Mouse (Mus musculus): ENCODE data around the gene Isyna1. TPM values are rescaled to one million over a fixed set of nuclear protein-coding genes. Genes with fewer than 3 reads are reported as not detected.

Gene Isyna1
- polyA plus RNA-seq, 1 experiment from 2014 or later, result 86.0 TPM

DNA sequence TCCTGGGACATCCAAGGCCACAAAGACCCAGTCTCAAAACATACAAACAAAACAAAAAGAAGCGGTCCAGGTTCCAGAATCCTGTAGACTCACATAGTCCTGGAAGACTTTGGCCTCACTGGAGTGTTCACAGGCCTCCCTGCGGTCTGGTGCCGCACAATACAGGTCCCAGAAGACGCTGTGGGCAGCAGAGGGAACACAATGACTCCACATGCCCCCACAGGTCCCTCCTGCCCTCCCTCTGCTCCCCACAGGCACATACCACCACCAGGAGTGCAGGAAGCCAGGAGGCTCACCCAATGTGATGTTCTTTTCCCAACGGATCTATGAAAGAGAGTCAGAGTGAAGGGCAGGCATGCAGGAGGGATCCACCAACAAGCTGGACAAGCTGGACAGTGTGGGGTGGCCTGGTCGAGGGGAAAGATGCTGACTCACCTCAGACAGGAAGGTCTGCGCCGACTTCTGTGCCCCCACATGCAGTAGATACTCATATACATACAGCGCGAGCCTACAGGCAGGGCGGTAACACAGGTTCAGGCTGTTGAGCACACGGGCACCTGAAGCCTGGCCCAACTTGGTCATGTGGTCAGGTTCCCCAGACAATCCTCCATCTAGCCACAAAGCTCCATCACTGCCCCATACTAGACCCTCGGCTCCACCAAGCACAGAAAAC lies 8.1 kb downstream of the Isyna1 start:
- no peak overlapping the region for H3K9ac ChIP-seq (ENCODE audit: low read depth, low read length)
- no peak for ATAC-seq (replicated peaks; ENCODE audit: insufficient number of reproducible peaks, low FRiP score, low TSS enrichment)
- H3K4me1 ChIP-seq (ENCODE audit: control insufficient read depth, insufficient read depth, low read length), result peaks cover 34% of the 10 kb centered on the region
- no peak overlapping the region for H3K27ac ChIP-seq (ENCODE audit: low read depth, low read length)
- whole genome bisulfite sequencing (ENCODE audit: insufficient replicate concordance), result 92% methylated on average over 13 of the region's 13 CpGs
- H3K9me3 ChIP-seq (replicated peaks; ENCODE audit: control insufficient read depth, low read length), result 0 out of 2 replicates have a peak, but pooled peaks cover 2% of the 10 kb centered on the region
- H3K36me3 ChIP-seq (ENCODE audit: control insufficient read depth, insufficient read depth, low read length), result no peaks in the 10 kb centered on the region; the same call in 1 of the 2 replicates
- H3K4me2 ChIP-seq, result no peak overlapping the region
- H3K27me3 ChIP-seq (ENCODE audit: control insufficient read depth, insufficient read depth, low read length), result no peaks in the 10 kb centered on the region
- H3K4me3 ChIP-seq (ENCODE audit: low read depth, low read length), result no peak overlapping the region

GRCm38 (mm10) chr8:70604558-70604957 lies 10.4 kb downstream of the Isyna1 start:
- H3K9me3 ChIP-seq (replicated peaks; ENCODE audit: control insufficient read depth, low read length), result 0 out of 2 replicates have a peak, but pooled peaks cover 2% of the 10 kb centered on the region
- WGBS (ENCODE audit: insufficient replicate concordance), result 81% methylated on average over 7 of the region's 7 CpGs
- no peak overlapping the region for H3K4me2 ChIP-seq
- H3K9ac ChIP-seq (ENCODE audit: low read depth, low read length), result no peak overlapping the region
- ATAC-seq (replicated peaks; ENCODE audit: insufficient number of reproducible peaks, low FRiP score, low TSS enrichment), result no peak
- no peaks in the 10 kb centered on the region; the same call in 1 of the 2 replicates for H3K36me3 ChIP-seq (ENCODE audit: control insufficient read depth, insufficient read depth, low read length)
- H3K27me3 ChIP-seq (ENCODE audit: control insufficient read depth, insufficient read depth, low read length), result no peaks in the 10 kb centered on the region
- H3K27ac ChIP-seq (ENCODE audit: low read depth, low read length), result no peak overlapping the region
- peaks cover 34% of the 10 kb centered on the region for H3K4me1 ChIP-seq (ENCODE audit: control insufficient read depth, insufficient read depth, low read length)
- H3K4me3 ChIP-seq (ENCODE audit: low read depth, low read length), result no peak overlapping the region

DNA sequence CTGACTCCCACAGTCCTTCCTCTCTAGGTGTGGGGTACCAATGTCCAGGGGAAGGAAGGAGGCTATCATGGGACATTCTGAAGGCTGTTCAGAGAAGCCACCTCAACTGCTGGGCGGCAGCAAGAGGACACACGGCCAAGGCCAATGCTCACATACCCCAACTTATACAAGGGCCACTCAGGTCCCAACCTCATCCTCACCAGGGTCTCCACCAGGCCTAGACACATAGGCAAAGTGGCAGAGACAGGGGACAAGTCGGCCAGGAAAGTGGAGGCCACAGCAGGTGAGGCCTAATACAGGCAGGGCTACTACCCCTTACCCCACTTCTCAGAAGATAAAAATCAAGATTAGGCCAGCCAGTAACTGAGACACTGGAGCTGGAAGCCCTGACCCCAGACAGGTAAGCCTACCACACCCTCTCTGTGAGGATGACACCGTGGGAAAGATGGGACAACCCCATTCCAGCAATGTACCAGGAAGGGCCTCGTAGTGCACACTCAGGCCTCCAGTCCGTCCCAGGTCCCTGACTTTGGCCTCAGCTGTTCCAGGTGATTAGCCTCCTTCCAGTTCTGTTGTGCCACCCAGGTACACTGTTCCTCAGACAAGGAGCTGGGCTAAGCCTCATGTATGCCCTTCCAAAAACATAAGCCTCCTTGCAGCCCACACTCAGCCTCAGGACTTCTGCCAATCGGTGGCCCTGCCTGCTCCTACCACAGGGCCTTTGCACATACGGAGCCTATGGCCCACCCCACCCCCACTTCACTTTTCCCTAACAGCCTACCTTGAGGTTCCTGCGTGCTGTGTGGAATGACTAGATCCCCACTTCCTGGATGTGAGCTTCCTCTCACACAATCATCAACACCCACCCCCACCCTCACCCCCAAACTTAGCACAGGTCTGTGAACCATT lies 12.0 kb downstream of the Isyna1 start:
- H3K27me3 ChIP-seq (ENCODE audit: control insufficient read depth, insufficient read depth, low read length), result no peaks in the 10 kb centered on the region
- H3K4me1 ChIP-seq (ENCODE audit: control insufficient read depth, insufficient read depth, low read length), result peaks cover 28% of the 10 kb centered on the region
- no peak overlapping the region for H3K9ac ChIP-seq (ENCODE audit: low read depth, low read length)
- no peaks in the 10 kb centered on the region; the same call in 1 of the 2 replicates for H3K36me3 ChIP-seq (ENCODE audit: control insufficient read depth, insufficient read depth, low read length)
- H3K4me2 ChIP-seq, result no peak overlapping the region
- ATAC-seq (replicated peaks; ENCODE audit: insufficient number of reproducible peaks, low FRiP score, low TSS enrichment), result no peak
- H3K4me3 ChIP-seq (ENCODE audit: low read depth, low read length), result no peak overlapping the region
- H3K9me3 ChIP-seq (replicated peaks; ENCODE audit: control insufficient read depth, low read length), result 0 out of 2 replicates have a peak, but pooled peaks cover 2% of the 10 kb centered on the region
- H3K27ac ChIP-seq (ENCODE audit: low read depth, low read length), result no peak overlapping the region
- WGBS (ENCODE audit: insufficient replicate concordance), result 79% methylated on average over 9 of the region's 9 CpGs

DNA sequence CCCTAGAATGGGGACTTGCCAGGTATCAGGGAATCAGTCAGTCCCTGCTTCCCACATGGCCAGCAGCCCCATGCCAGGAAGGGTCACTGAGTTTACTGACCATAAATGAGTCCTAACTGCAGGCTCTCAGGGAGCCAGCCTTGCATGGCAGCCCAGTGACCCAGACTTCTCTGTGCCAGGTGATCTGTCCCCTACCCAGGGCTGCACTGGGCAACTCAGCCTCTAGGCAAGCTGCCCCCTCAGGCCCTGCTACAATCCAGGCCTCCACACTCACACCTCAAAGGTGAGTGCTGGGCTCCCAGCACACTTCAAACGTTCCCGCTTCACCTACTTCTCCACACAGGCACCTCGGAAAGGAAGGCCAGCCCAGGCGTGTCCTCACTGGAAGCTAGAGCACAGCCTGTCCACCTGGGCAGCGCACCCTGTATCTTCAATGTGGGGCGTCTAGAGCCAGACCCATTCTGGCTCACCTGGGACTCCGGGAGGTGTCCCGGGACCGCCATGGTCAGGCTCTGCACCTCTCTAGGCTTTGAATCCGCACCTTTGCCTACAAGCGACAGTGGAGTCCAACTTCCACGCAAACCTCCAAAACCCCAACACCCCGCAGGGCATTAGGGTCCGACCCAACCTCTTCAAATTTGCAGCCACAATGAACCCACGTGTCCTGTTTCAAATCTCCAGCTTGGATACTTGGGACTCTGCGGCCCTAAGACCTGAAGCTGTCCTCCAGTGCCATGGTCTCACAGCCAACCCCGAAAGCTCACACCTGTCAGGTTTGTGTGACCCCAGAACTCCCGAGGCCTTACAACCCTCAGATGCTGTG lies 12.8 kb downstream of the Isyna1 start:
- H3K36me3 ChIP-seq (ENCODE audit: control insufficient read depth, insufficient read depth, low read length), result no peaks in the 10 kb centered on the region; the same call in 1 of the 2 replicates

GRCm38 (mm10) chr8:70607603-70607897 lies 13.4 kb downstream of the Isyna1 start:
- H3K9me3 ChIP-seq (replicated peaks; ENCODE audit: control insufficient read depth, low read length), result no peaks in the 10 kb centered on the region
- 29% methylated on average over 6 of the region's 6 CpGs for WGBS (ENCODE audit: insufficient replicate concordance)
- H3K4me1 ChIP-seq (ENCODE audit: control insufficient read depth, insufficient read depth, low read length), result peaks cover 24% of the 10 kb centered on the region
- H3K4me3 ChIP-seq (ENCODE audit: low read depth, low read length), result peak overlapping the region; percentile 78
- peak overlapping the region; percentile 99; the same call in 1 of the 2 replicates for H3K27ac ChIP-seq (ENCODE audit: low read depth, low read length)
- no peaks in the 10 kb centered on the region for H3K27me3 ChIP-seq (ENCODE audit: control insufficient read depth, insufficient read depth, low read length)
- peak overlapping the region; percentile 94 for H3K9ac ChIP-seq (ENCODE audit: low read depth, low read length)
- no peaks in the 10 kb centered on the region; the same call in 1 of the 2 replicates for H3K36me3 ChIP-seq (ENCODE audit: control insufficient read depth, insufficient read depth, low read length)
- ATAC-seq (replicated peaks; ENCODE audit: insufficient number of reproducible peaks, low FRiP score, low TSS enrichment), result no peak
- H3K4me2 ChIP-seq, result peak overlapping the region; percentile 100

More for the DNA sequence above, 12.8 kb downstream of the Isyna1 start:
- 60% methylated on average over 18 of the region's 18 CpGs for WGBS (ENCODE audit: insufficient replicate concordance)
- H3K27me3 ChIP-seq (ENCODE audit: control insufficient read depth, insufficient read depth, low read length), result no peaks in the 10 kb centered on the region
- H3K9me3 ChIP-seq (replicated peaks; ENCODE audit: control insufficient read depth, low read length), result 0 out of 2 replicates have a peak, but pooled peaks cover 2% of the 10 kb centered on the region
- peaks cover 24% of the 10 kb centered on the region for H3K4me1 ChIP-seq (ENCODE audit: control insufficient read depth, insufficient read depth, low read length)
- peak overlapping the region; percentile 94 for H3K9ac ChIP-seq (ENCODE audit: low read depth, low read length)
- ATAC-seq (replicated peaks; ENCODE audit: insufficient number of reproducible peaks, low FRiP score, low TSS enrichment), result no peak
- peak overlapping the region; percentile 78 for H3K4me3 ChIP-seq (ENCODE audit: low read depth, low read length)
- H3K4me2 ChIP-seq, result peak overlapping the region; percentile 100
- H3K27ac ChIP-seq (ENCODE audit: low read depth, low read length), result no peak overlapping the region

DNA sequence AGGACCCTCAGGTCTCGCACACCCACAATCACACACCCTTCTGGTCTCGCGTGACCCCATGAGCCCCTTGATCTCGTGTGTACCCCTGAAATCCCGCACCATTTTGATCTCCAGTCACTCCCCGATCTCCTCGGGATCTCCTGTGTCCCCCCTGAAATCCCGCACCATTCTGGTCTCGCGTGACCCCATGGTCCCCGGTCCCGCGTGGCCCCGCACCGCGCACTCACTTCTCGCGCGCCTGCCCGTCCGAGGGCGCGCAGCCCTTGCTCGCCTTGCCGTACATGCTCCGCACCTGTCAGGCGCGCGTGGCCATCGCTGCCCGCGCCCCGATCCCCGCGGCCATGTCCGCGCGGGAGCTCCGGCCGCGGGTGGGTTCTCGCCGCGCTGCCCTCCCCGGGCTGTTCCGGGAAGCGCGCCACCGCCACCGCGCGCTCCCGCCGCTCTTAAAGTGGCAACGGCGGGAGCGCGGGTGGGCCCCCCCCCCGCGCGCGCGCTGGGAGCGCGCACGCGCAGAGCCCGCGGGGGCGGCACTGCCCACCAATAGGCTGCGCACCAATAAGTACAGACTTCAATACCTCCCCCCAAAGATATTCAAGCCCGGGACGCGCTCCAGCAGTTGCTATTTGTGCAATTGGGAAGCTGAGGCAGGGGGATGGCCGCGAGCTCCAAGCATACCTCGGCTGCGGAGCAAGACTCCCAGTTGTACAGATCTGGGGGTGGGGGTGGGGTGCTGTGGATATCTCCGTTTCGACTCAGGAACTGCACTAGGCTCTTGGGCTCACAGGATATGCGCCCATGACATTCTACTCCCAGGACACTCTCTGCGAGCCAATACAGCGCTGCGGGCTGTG lies 13.9 kb downstream of the Isyna1 start:
- Histone ChIP-seq H3K9me3 (replicated peaks; ENCODE audit: control insufficient read depth, low read length) (no peaks in the 10 kb centered on the region), H3K4me3 (ENCODE audit: low read depth, low read length) (peak overlapping the region; percentile 78), H3K27me3 (ENCODE audit: control insufficient read depth, insufficient read depth, low read length) (no peaks in the 10 kb centered on the region), H3K4me2 (peak overlapping the region; percentile 100), H3K4me1 (ENCODE audit: control insufficient read depth, insufficient read depth, low read length) (peaks cover 24% of the 10 kb centered on the region), H3K9ac (ENCODE audit: low read depth, low read length) (peak overlapping the region; percentile 94), H3K36me3 (ENCODE audit: control insufficient read depth, insufficient read depth, low read length) (no peaks in the 10 kb centered on the region; the same call in 1 of the 2 replicates), H3K27ac (ENCODE audit: low read depth, low read length) (peak overlapping the region; percentile 99)
- WGBS (ENCODE audit: insufficient replicate concordance), result 2% methylated on average over 81 of the region's 84 CpGs
- ATAC-seq (replicated peaks; ENCODE audit: insufficient number of reproducible peaks, low FRiP score, low TSS enrichment), result no peak

- H3K4me2 ChIP-seq, result peak within 1 kb of the TSS; percentile 100
- H3K36me3 ChIP-seq (ENCODE audit: control insufficient read depth, insufficient read depth, low read length), result no peaks in the 10 kb centered on the region; the same call in 1 of the 2 replicates
- H3K9ac ChIP-seq (ENCODE audit: low read depth, low read length), result peak within 1 kb of the TSS; percentile 94
- whole genome bisulfite sequencing (ENCODE audit: insufficient replicate concordance), result 3% methylated on average over 26 of the region's 26 CpGs
- H3K27me3 ChIP-seq (ENCODE audit: control insufficient read depth, insufficient read depth, low read length), result no peaks in the 10 kb centered on the region
- H3K4me1 ChIP-seq (ENCODE audit: control insufficient read depth, insufficient read depth, low read length), result peaks cover 24% of the 10 kb centered on the region
- peak within 1 kb of the TSS; percentile 99 for H3K27ac ChIP-seq (ENCODE audit: low read depth, low read length)
- ATAC-seq (replicated peaks; ENCODE audit: insufficient number of reproducible peaks, low FRiP score, low TSS enrichment), result no peak
- H3K4me3 ChIP-seq (ENCODE audit: low read depth, low read length), result peak within 1 kb of the TSS; percentile 78
- H3K9me3 ChIP-seq (replicated peaks; ENCODE audit: control insufficient read depth, low read length), result no peaks in the 10 kb centered on the region
Measured at GRCm38 (mm10) chr8:70608749-70609367, 14.7 kb downstream of the Isyna1 start, which contains the start of gene Ssbp4. TSS of gene Ssbp4 (minus strand) at chr8:70608872.
